Mouse (Mus musculus) T-cell, adult 2 months (primary cell): ENCODE data around the gene Gm49721.
"Not testable (repeated sequence)": the region's sequence is repeated elsewhere in the genome, so short reads cannot be mapped to it uniquely, and the experiment has no call there.

Source experiments
- DNase-seq: peaks from one replicate; pipeline ENCODE4 v3.0.0; 2022; ENCODE audit warnings: low spot score

Gene Gm49721

DNA sequence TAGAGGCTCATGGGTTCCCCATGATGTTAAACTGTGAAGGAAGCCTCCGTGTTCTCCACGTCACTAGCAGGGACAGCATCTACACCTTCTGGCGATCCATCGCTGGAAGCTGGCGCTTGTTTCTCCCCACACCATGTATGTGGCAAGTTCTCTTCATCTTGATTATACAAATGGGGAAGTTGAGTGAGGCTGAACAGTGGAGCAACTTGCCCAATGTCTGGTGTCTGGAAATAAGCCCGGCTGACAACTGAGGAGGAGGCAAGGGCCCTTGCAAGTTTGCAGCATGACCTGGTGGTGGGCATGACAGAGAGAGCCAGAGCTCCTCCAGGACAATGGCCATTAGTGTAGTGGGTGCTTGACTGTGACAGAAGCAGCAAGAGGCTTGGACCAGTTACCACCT, 96.8 kb downstream of the Gm49721 start:
- not testable (repeated sequence) for DNase-seq

DNA sequence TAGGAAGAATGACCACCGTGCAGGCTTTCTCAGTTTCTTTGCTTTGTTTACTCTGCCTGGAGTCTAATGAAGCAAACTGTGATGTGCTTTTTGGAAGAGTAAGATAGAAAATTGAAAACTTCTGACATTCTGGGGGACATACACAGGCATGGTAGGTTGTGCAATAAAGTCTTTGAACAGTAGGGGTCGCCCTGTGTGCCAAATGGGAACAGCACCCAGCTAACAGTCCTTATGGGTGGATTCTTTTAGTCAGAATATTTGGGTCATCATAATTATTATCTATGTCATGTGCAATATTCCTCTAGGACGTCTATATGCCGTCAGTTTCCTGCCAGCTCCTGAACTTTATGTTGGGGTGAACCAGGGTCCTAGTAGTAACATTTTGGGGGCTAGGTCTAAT, 100.9 kb downstream of the Gm49721 start:
- DNase-seq = peak; percentile 64

DNA sequence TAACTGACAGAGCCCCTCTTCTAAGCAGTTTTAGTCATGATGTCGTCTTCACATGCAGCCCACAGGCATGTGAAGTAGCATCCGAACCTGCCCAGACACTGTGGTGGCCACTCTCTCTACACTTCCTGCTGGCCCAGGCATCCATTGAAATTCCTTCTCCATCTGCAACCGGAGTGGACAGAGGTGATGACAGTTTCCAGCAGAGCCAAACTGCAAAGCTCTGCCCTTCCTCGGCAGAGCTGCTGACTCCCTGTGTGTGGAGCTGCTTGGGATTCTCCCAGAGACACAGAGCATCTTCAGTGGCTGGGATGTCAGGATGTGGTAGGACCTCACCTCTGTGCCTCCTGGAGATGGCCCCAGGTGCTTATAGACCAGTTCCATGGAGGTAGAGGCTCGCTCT, 105.8 kb downstream of the Gm49721 start:
- not testable (repeated sequence) for DNase-seq

DNA sequence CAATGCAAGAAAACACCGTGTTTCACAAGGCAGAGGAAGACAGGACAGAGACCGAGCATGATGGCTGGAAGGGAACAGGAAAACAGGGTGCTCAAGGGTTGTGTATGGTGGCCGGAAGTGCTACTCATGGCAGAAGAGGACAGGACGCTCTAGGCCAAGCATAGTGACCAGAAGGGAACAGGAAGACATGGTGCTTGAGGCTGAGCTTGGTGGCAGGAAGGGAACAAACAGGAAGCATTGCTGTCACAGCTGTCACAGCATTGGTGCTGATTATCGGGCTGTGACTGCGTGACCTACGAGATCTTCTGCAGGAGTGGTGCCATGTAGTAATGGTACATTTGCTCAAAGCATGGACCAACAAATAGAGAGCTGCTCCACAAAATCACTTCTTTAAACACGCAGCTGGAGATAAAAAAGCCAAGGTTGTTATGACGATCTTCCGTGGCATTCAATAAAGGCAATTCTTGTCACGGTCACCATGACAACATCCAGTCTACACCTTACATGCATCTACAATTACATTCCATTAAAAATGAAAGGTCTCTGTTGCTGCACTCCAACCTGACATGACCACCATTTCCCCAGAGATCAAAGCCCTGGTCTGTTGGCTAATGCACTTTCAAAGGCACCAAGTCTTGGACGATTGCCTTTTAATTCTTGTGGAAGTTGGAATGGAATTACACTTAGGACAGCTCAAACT, 106.9 kb downstream of the Gm49721 start:
- DNase-seq = not testable (repeated sequence)

DNA sequence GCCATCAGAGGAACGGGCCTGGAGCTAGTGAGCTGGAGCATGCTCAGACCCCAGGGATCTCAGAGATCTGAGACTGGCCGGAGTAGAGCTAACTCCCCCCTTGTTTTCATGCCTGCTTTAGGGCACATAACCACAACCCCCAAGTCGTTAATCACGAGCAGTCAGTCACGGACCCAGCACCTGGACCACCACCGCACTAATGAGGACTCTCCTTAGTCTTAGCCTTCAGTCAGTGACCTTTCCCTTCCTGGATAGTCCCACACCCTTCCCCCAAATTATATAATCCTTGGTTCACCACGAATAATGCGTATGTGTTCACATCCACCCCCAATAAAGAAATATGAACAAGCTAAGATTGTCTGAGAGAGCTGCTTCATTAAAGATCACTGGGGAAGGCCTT, 108.1 kb downstream of the Gm49721 start:
- not testable (repeated sequence) for DNase-seq
